Mouse (Mus musculus) liver, embryonic 14.5 days (tissue): ENCODE measurements around the gene Bcar3. TPM values are rescaled to one million over a fixed set of nuclear protein-coding genes. Genes with fewer than 3 reads are reported as not detected.
"Not testable (repeated sequence)": the region's sequence is repeated elsewhere in the genome, so short reads cannot be mapped to it uniquely, and the experiment has no call there.

ENCODE experiments used
- ATAC-seq: fragments of 200-750 bp; cut with Nextera tagmentation; 2 replicates; pipeline ENCODE4 v1.8.0; 2017; ENCODE audit warnings: moderate number of reproducible peaks, mild to moderate bottlenecking, moderate library complexity; ENCODE audit not compliant: insufficient read depth
- DNase-seq, 3 experiments: peaks; one replicate each; pipeline ENCODE4 v3.0.0-alpha.2; 2012 to 2013; ENCODE audit warnings: low read depth in 3 of 3, low spot score in 3 of 3
- H3K27ac ChIP-seq: fragments of 300-500 bp; sonication (generic); 2 replicates; pipeline ENCODE4 v1.5.1; 2014; ENCODE audit warnings: moderate library complexity, mild to moderate bottlenecking, control low read depth, inconsistent platforms
- H3K27me3 ChIP-seq: fragments of 300-500 bp; sonication (generic); 2 replicates; pipeline ENCODE4 v1.6.1; 2014; ENCODE audit warnings: mild to moderate bottlenecking, low read length, moderate library complexity; ENCODE audit not compliant: control insufficient read depth, insufficient read depth
- H3K36me3 ChIP-seq: fragments of 300-500 bp; sonication (generic); replicated peaks from 2 replicates; pipeline ENCODE4 v1.6.1; 2014; ENCODE audit warnings: low read depth; ENCODE audit not compliant: control insufficient read depth, insufficient read depth
- H3K4me1 ChIP-seq, 2 experiments: fragments of 200-500 bp in 1 of 2; fragments of 300-500 bp in 1 of 2; sonication (generic) in 1 of 2; replicated peaks; 2 replicates each; pipeline ENCODE4 v1.6.1; 2012 to 2014; ENCODE audit warnings: antibody characterized with exemption in 1 of 2, inconsistent platforms in 1 of 2, low read length in 1 of 2; ENCODE audit not compliant: control insufficient read depth in 2 of 2, insufficient read depth in 2 of 2
- H3K4me2 ChIP-seq: fragments of 300-500 bp; sonication (generic); 2 replicates; pipeline ENCODE4 v1.6.1; 2014; ENCODE audit warnings: low read depth, mild to moderate bottlenecking, control low read depth, moderate library complexity
- H3K4me3 ChIP-seq, 2 experiments: fragments of 200-500 bp in 1 of 2; fragments of 300-500 bp in 1 of 2; sonication (generic) in 1 of 2; 2 replicates each; pipeline ENCODE4 v1.5.1; 2012 to 2014; ENCODE audit warnings: low read depth in 2 of 2, low read length in 2 of 2, mild to moderate bottlenecking in 2 of 2, control low read depth in 1 of 2, inconsistent platforms in 1 of 2, moderate library complexity in 1 of 2; ENCODE audit not compliant: insufficient read depth in 1 of 2
- H3K9ac ChIP-seq: fragments of 300-500 bp; sonication (generic); replicated peaks from 2 replicates; pipeline ENCODE4 v1.6.1; 2014; ENCODE audit warnings: mild to moderate bottlenecking, control low read depth, moderate library complexity
- H3K9me3 ChIP-seq: fragments of 300-500 bp; sonication (generic); 2 replicates; pipeline ENCODE4 v1.6.1; 2016; ENCODE audit warnings: low read length, mixed read lengths; ENCODE audit not compliant: control insufficient read depth
- CTCF ChIP-seq: IDR thresholded peaks from 2 replicates; pipeline ENCODE4 v1.5.1; 2016; ENCODE audit warnings: antibody characterized with exemption, low read depth, control low read depth
- EP300 ChIP-seq: IDR thresholded peaks from 2 replicates; pipeline ENCODE4 v1.6.1; 2016; ENCODE audit warnings: antibody characterized with exemption, low read depth
- WGBS: fragments of 180-500 bp; shearing (Covaris S2); extraction: QIAGEN DNeasy Blood & Tissue Kit; methylation state at CpG from one replicate; pipeline ENCODE4 v1.1.7; 2014; ENCODE audit not compliant: insufficient replicate concordance; 5-methylcytosine and 5-hydroxymethylcytosine counted together
- polyA plus RNA-seq, 2 experiments: library from polyadenylated mRNA; depleted of rRNA in 1 of 2; stranded (reverse) in 1 of 2; unstranded in 1 of 2; fragments of >200 nt; fragmentation: Nextera tagmentation in 1 of 2; extraction: Ambion mirVana in 1 of 2; gene quantifications; 2 replicates each; pipeline versions ENCODE4 v1.2.1 to v1.2.3; 2012 to 2014

Bcar3 gene
- polyA plus RNA-seq, 2 experiments = 3.1 to 3.5 TPM

DNA sequence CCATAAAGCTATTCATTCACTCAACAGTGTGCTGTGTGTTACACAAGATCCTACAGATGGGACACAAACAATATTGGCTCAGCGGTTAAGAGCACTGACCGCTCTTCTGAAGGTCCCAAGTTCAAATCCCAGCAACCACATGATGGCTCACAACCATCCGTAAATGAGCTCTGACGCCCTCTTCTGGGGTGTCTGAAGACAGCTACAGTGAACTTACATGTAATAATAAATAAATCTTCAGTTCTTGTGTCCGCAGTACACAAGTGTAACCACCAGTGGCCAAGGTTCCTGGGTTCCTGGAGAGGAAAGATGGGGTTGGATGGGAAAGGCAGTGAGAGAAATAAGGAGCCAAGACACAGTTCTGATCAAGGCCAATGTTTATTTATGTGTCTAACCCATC lies 23.9 kb upstream of the Bcar3 start:
- TF ChIP-seq CTCF (peak; percentile 57), EP300 (no peak)
- Histone ChIP-seq H3K27me3 (no peaks in the 10 kb centered on the region), H3K9me3 (no peaks in the 10 kb centered on the region), H3K36me3 (peaks cover 34% of the 10 kb centered on the region), H3K4me1 (peaks cover 3 to 10% of the 10 kb centered on the region in 2 experiments), H3K4me2 (no peak overlapping the region), H3K4me3 (no peak overlapping the region), H3K27ac (no peak overlapping the region), H3K9ac (no peak overlapping the region)
- ATAC-seq (no peak), DNase-seq (no peak)
- WGBS = 72% methylated on average over 5 of the region's 5 CpGs

DNA sequence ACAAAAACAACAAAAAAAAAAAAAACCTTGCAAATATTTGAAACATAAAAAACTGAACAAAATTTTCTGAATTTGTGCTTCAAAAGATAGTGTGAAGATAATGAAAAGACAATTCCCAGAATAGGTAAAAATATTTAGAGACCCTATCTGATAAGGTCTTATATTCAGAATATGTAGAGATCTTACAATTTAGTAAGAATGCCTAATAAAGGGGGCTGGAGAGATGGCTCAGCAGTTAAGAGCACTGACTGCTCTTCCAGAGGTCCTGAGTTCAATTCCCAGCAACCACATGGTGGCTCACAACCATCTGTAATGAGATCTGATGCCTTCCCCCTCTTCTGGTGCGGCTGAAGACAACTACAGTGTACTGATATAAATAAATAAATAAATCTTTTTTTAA lies 21.4 kb upstream of the Bcar3 start:
- DNase-seq, H3K9me3 ChIP-seq, H3K27ac ChIP-seq, H3K4me3 ChIP-seq, ATAC-seq, H3K27me3 ChIP-seq, H3K4me2 ChIP-seq, H3K9ac ChIP-seq: not testable (repeated sequence)
- peaks cover 38% of the 10 kb centered on the region for H3K36me3 ChIP-seq
- 67% methylated on average over 1 of the region's 1 CpGs for WGBS
- H3K4me1 ChIP-seq = peaks cover 12 to 23% of the 10 kb centered on the region in 2 experiments

DNA sequence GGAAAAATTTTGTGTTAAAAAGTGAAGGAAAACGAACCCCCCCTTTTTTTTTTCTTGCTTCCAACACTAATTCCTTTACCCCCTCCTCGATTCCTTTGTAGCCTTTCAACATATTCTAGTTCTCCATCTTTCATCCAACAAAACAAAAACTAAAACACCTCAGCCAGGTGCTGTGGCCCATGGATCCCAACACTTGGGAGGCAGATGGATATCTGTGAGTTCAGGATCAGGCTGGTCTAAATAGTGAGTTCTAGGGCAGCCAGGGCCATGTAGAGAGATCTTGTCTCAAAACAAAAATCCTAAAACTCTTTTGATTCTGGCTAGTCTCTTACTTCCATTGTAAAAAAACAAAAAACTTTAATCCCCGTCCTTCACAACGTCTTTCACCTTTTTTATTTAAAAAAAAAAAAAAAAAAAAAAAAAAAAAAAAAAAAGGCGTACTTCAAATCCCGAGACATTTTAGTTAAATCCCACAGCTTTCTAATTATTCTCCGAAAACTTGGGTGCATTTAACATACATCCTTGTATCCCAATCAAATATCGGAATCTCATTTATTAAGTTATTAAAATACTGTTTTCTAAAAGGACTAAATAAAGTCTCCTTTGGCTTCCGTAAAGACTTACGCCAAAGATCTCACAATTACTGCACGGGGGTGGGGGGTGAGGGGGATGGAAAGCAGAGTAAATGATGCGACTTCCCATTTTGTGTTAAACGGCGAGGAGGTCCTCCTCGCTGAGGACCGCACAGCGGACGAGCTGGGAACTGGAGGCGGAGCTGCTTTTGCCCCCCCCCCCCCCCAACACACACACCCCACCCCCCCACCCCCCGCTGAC lies 20.3 kb upstream of the Bcar3 start:
- DNase-seq (no peak), ATAC-seq (no peak)
- peak; percentile 20; the same call in 1 of the 2 replicates for TF ChIP-seq CTCF
- no peak for TF ChIP-seq EP300
- peak overlapping the region; percentile 75 for H3K4me2 ChIP-seq
- H3K36me3 ChIP-seq = peaks cover 37% of the 10 kb centered on the region
- H3K27me3 ChIP-seq = no peaks in the 10 kb centered on the region
- H3K27ac ChIP-seq = no peak overlapping the region
- H3K4me1 ChIP-seq = peaks cover 18 to 25% of the 10 kb centered on the region in 2 experiments
- H3K4me3 ChIP-seq = peak overlapping the region; percentile 70 to 99
- no peaks in the 10 kb centered on the region for H3K9me3 ChIP-seq
- WGBS = 9% methylated on average over 20 of the region's 20 CpGs
- H3K9ac ChIP-seq = peak overlapping the region; percentile 97

DNA sequence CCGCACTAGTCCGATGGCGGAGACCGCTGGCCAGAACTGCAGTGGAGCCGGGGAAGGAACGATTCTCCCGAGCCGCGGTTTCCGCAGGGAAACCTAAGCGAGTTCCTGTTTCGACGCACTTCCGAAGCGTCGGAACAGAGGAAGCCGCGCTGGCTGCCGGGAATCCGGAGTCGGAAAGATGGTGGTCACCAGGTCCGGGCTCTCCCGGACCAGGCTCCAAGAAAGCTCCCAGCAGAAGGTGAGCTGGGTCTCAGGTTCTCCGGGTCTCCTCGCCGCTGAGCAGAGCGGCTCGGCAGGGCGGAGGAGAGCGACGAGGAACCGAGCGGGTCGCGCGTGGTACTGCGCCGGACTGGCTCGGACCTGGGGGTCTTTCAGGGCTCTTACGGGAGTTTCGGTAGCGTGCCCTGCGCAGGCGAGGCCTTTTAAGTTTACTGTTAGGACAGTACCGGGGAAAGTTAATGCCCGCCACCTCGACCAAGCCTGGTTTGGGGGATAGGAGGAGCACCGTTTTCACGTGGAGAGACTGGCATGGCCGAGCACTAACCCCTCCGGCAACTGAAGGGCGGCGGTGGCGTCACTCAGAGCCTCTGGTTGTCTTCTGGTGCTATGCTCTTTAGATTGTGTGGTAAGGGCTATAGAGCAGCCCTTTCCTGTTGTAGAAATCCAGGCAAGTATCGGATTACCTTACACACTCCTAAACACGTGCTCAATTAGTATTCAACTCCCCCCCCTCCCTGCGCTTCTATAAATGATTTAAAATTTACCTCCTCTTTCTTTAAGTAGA lies 19.5 kb upstream of the Bcar3 start, which contains the start of gene Dnttip2:
Dnttip2 (plus strand) TSS at position 148 of the 784 bp plus-strand sequence.
- Histone ChIP-seq H3K9me3 (no peaks in the 10 kb centered on the region), H3K27ac (peak within 1 kb of the TSS; percentile 7), H3K9ac (peak within 1 kb of the TSS; percentile 97), H3K4me1 (peaks cover 18 to 25% of the 10 kb centered on the region in 2 experiments), H3K27me3 (no peaks in the 10 kb centered on the region), H3K4me2 (peak within 1 kb of the TSS; percentile 75), H3K36me3 (peaks cover 45% of the 10 kb centered on the region), H3K4me3 (peak within 1 kb of the TSS; percentile 70 to 99)
- ATAC-seq (peak; percentile 90), DNase-seq (peak; percentile 86 to 90 (median 89))
- TF ChIP-seq EP300 (no peak), CTCF (no peak)
- WGBS = under 1% methylated on average over 57 of the region's 57 CpGs

DNA sequence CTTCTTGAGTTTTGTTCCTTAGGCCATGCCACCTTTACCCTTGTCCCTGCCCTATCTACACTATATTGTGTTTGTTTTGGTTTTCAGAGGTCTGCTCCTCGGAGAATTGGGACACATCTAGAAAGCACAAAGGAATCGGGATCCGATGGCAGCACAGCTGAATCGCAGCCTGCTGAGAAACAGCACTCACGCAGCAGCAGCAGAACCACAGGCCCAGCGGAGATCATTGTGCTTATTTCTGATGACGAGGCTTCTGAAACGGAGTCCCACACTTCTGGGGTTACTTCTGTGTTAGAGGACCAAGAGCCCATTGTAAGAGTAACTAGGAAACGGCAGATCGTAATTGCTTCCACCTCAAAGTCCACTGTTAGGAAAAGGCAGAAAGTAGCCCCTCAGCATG lies 18.8 kb upstream of the Bcar3 start:
- H3K4me2 ChIP-seq = peak overlapping the region; percentile 75
- peaks cover 18 to 25% of the 10 kb centered on the region in 2 experiments for H3K4me1 ChIP-seq
- peak overlapping the region; percentile 97 for H3K9ac ChIP-seq
- ATAC-seq (no peak), DNase-seq (no peak)
- 64% methylated on average over 10 of the region's 10 CpGs for WGBS
- H3K4me3 ChIP-seq = peak overlapping the region; percentile 70 to 99
- H3K27ac ChIP-seq = no peak overlapping the region
- H3K36me3 ChIP-seq = peaks cover 47% of the 10 kb centered on the region
- no peak for TF ChIP-seq EP300
- no peak for TF ChIP-seq CTCF
- H3K27me3 ChIP-seq = no peaks in the 10 kb centered on the region
- no peaks in the 10 kb centered on the region for H3K9me3 ChIP-seq
